Mouse (Mus musculus): ENCODE results near the gene Gm44596.

DNA sequence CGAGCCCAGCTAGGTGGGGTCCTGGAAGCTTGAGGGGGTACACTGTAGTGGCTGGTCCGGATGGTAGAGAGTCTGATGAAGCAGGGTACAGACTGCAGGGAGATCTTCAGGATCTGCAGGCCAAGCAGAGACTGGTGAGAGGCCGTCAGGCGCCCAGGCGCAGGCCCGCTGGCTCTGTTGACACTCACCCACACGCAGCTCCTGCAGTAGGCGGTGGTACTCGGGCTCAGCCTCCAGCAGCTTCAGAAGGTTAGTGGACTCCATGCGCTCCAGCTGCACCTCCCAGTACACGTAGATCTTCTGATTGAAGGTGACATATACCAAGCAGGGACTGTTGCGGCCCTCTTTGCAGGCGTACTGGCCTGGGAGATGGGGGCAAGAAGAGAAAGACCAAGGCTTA, 35.0 kb downstream of the Gm44596 start:
- TF ChIP-seq CTCF (IDR thresholded peaks at IDR 0.05; ENCODE audit: low read depth) (no peak), EP300 (IDR thresholded peaks at IDR 0.05; ENCODE audit: low read depth) (no peak)

Data from heart, postnatal 0 days (tissue).